Mouse (Mus musculus) midbrain, embryonic 13.5 days (tissue): Measurements from ENCODE around the gene Fam118b. TPM values are rescaled to one million over a fixed set of nuclear protein-coding genes. Genes with fewer than 3 reads are reported as not detected.

ENCODE experiments used
- ATAC-seq: fragments of 200-750 bp; cut with Nextera tagmentation; 2 replicates; pipeline ENCODE4 v1.8.0; 2017; ENCODE audit warnings: mild to moderate bottlenecking, moderate TSS enrichment, moderate library complexity
- H3K27ac ChIP-seq: fragments of 300-500 bp; sonication (generic); 2 replicates; pipeline ENCODE4 v1.5.1; 2015; ENCODE audit warnings: inconsistent platforms, mild to moderate bottlenecking, moderate library complexity
- H3K27me3 ChIP-seq: fragments of 300-500 bp; sonication (generic); 2 replicates; pipeline ENCODE4 v1.6.1; 2015; ENCODE audit warnings: mild to moderate bottlenecking, inconsistent platforms
- H3K36me3 ChIP-seq: fragments of 300-500 bp; sonication (generic); 2 replicates; pipeline ENCODE4 v1.6.1; 2015; ENCODE audit warnings: mild to moderate bottlenecking, inconsistent platforms
- H3K4me1 ChIP-seq: fragments of 300-500 bp; sonication (generic); replicated peaks from 2 replicates; pipeline ENCODE4 v1.6.1; 2015; ENCODE audit warnings: inconsistent platforms
- H3K4me2 ChIP-seq: fragments of 300-500 bp; sonication (generic); replicated peaks from 2 replicates; pipeline ENCODE4 v1.6.1; 2015; ENCODE audit warnings: moderate library complexity, mild to moderate bottlenecking, inconsistent platforms
- H3K4me3 ChIP-seq: fragments of 300-500 bp; sonication (generic); replicated peaks from 2 replicates; pipeline ENCODE4 v1.5.1; 2015; ENCODE audit warnings: mild to moderate bottlenecking, inconsistent platforms
- H3K9ac ChIP-seq: fragments of 300-500 bp; sonication (generic); replicated peaks from 2 replicates; pipeline ENCODE4 v1.6.1; 2015; ENCODE audit warnings: mild to moderate bottlenecking, inconsistent platforms
- H3K9me3 ChIP-seq: fragments of 300-500 bp; sonication (generic); 2 replicates; pipeline ENCODE4 v1.6.1; 2016; ENCODE audit warnings: mild to moderate bottlenecking, inconsistent platforms
- WGBS: fragments of 180-500 bp; shearing (Covaris S2); methylation state at CpG from one replicate; pipeline ENCODE4 v1.1.7; 2015; 5-methylcytosine and 5-hydroxymethylcytosine counted together
- polyA plus RNA-seq: library from polyadenylated mRNA; unstranded; fragments of >200 nt; fragmentation: Nextera tagmentation; extraction: Ambion mirVana; gene quantifications from 2 replicates; pipeline ENCODE4 v1.2.1, GENCODE M21; 2015

Fam118b gene
- polyA plus RNA-seq: 83.1 and 86.8 TPM in 2 replicates

GRCm38 (mm10) chr9:35267146-35267975, at the start of gene Fam118b, which contains the start of gene Rpusd4:
Gene Fam118b (minus strand): TSS chr9:35267805.
Gene Rpusd4 (plus strand): TSS chr9:35267865.
- peaks cover 18% of the 10 kb centered on the region for H3K36me3 ChIP-seq
- H3K27me3 ChIP-seq: no peaks in the 10 kb centered on the region
- peak within 1 kb of the TSS; percentile 88 for H3K27ac ChIP-seq
- ATAC-seq: peak; percentile 97
- no peaks in the 10 kb centered on the region for H3K9me3 ChIP-seq
- WGBS: under 1% methylated on average over 61 of the region's 62 CpGs
- peak within 1 kb of the TSS; percentile 79 for H3K4me3 ChIP-seq
- H3K4me1 ChIP-seq: peaks cover 25% of the 10 kb centered on the region
- H3K4me2 ChIP-seq: peak within 1 kb of the TSS; percentile 80
- peak within 1 kb of the TSS; percentile 88 for H3K9ac ChIP-seq

DNA sequence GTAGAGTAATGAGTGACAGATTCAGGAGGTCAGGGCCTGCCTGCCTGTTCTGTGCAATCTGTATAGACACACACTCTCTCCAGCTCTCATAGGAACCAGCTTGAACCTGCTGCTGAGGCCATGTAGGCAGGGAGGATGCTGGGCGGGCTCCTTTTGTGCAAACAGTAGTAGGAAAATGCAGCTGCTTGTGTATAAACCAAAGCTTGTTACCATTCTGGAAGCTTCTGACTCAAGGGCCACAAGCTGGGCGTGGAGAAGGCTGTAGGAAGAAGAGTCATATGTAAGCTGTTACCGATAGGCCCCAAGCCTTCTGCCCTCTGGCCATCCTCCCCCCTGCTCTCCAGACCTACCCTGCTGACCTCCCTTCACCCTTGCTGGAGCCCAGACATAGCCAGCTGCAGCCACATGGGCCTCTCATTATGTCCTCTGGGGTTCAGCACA, 49.2 kb upstream of the Fam118b start:
- Histone ChIP-seq H3K27me3 (peaks cover 54% of the 10 kb centered on the region), H3K4me3 (no peak overlapping the region), H3K9ac (no peak overlapping the region), H3K9me3 (no peaks in the 10 kb centered on the region), H3K36me3 (no peaks in the 10 kb centered on the region), H3K27ac (no peak overlapping the region), H3K4me2 (no peak overlapping the region), H3K4me1 (peaks cover 32% of the 10 kb centered on the region)
- WGBS: 81% methylated on average over 3 of the region's 3 CpGs
- ATAC-seq: no peak

DNA sequence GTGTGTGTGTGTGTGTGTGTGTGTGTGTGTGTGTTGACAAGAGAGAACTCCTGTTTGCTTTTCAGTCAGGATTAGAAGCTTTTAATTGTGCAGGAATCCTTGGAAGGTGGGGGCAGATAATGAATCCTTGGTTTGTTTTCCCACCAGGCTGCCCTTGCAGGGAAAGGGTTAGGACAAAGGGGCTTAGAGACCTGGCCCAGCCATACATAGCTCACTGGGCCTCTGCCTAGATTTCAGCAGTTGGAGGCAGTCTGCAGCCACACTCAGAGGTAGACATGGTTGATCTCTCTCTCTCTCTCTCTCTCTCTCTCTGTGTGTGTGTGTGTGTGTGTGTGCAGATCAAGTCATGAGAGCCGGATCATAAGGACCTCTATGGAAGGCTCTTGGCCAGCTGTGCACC, 46.6 kb upstream of the Fam118b start:
- Histone ChIP-seq H3K9me3 (no peaks in the 10 kb centered on the region), H3K27me3 (peaks cover 39% of the 10 kb centered on the region), H3K4me3 (no peak overlapping the region), H3K9ac (no peak overlapping the region), H3K36me3 (no peaks in the 10 kb centered on the region), H3K4me2 (no peak overlapping the region), H3K27ac (no peak overlapping the region), H3K4me1 (peaks cover 32% of the 10 kb centered on the region)
- ATAC-seq: no peak
- WGBS: 36% methylated on average over 1 of the region's 1 CpGs

DNA sequence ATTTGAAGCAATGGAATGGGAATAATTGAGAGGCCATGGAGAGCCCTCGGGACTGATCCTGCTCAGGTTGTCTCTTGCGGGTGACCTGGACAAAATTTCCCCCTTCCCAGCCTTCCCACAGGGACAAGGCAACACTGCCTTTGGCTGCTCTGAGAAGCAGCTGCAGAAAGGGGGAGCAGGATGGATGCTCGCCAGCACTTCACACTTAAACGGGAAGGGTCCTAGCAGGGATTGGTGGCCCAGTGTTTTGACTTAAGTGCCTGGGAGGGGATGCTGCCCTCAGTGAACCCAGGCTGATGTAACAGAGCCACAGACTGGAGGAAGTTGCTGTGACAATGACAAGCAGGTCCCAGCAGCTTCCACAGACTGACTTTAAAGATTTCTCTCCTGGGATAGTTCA, 46.0 kb upstream of the Fam118b start:
- Histone ChIP-seq H3K4me2 (no peak overlapping the region), H3K36me3 (no peaks in the 10 kb centered on the region), H3K4me1 (peaks cover 25% of the 10 kb centered on the region), H3K4me3 (no peak overlapping the region), H3K9me3 (no peaks in the 10 kb centered on the region), H3K9ac (no peak overlapping the region), H3K27ac (no peak overlapping the region), H3K27me3 (peaks cover 34% of the 10 kb centered on the region)
- WGBS: 29% methylated on average over 4 of the region's 4 CpGs
- no peak for ATAC-seq

DNA sequence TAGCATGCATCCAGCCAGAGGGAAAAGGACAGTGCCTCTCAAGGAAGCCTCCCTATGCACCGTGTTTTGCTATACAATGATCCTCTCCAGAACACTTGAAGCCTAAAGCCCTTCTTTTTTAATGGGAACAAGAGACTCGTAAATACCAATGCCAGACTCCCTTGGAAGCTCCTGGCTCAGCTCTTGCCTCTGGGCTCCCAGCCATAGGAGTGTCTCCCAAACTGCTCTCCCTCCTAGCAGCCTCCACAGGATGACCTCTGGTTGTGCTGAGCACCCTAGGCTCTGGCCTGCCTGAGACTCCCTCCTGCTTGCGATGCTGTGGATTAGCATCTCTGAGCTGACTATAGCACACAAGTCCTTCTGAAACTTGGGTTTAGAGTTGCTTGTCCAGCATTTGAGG, 44.9 kb upstream of the Fam118b start:
- WGBS: 62% methylated on average over 3 of the region's 3 CpGs

DNA sequence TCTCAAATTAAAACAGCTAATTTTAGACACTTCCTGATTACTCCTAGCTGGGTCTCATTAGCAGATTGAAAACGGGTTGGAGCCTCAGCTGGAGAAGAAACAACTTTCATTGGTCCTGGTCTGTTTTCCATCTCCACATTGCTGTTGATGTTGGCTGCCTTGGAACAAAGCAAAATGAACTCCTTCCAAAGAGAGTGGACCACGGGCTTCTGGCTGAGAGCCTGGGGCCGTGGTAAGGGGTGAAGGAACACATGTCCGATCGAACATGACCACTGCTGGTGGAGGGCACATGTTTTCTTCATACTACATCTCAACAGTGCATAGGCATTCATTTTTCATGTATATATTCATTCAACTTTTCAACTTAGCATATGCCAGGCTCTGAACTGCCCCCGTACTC, 42.8 kb upstream of the Fam118b start:
- no peaks in the 10 kb centered on the region for H3K9me3 ChIP-seq
- 83% methylated on average over 6 of the region's 6 CpGs for WGBS
- no peak for ATAC-seq
- no peak overlapping the region for H3K4me3 ChIP-seq
- H3K4me1 ChIP-seq: 0 out of 2 replicates have a peak, but pooled peaks cover 6% of the 10 kb centered on the region
- H3K4me2 ChIP-seq: no peak overlapping the region
- H3K27me3 ChIP-seq: peaks cover 13% of the 10 kb centered on the region; the same call in 1 of the 2 replicates
- H3K27ac ChIP-seq: no peak overlapping the region
- no peaks in the 10 kb centered on the region for H3K36me3 ChIP-seq
- H3K9ac ChIP-seq: no peak overlapping the region

More for the DNA sequence above, 44.9 kb upstream of the Fam118b start:
- Histone ChIP-seq H3K4me3 (no peak overlapping the region), H3K4me1 (peaks cover 17% of the 10 kb centered on the region), H3K27me3 (peaks cover 25% of the 10 kb centered on the region), H3K9me3 (no peaks in the 10 kb centered on the region), H3K4me2 (no peak overlapping the region), H3K9ac (no peak overlapping the region), H3K27ac (no peak overlapping the region), H3K36me3 (no peaks in the 10 kb centered on the region)
- no peak for ATAC-seq

DNA sequence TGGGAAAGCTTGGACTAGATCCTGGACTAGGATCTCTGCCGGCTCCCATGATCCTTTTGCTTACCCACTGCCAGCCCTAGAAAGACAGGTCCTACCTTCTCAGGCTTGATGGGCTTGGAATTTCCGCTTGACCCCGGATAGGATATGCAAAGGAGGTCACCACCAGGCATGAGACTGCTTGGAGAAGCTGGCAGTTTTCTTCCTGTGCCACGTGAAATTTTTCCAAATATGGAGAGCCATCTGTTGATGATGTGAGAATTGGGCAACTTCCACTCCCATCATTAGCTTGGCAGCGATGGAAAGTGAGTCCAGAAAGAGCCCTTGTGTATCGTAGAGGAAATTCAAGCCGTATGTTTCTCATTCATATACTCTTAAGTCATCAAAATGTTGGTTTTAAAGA, 39.9 kb upstream of the Fam118b start:
- ATAC-seq: no peak
- Histone ChIP-seq H3K9me3 (no peaks in the 10 kb centered on the region), H3K9ac (no peak overlapping the region), H3K4me3 (no peak overlapping the region), H3K36me3 (no peaks in the 10 kb centered on the region), H3K27ac (no peak overlapping the region), H3K27me3 (peaks cover 3% of the 10 kb centered on the region; the same call in 1 of the 2 replicates), H3K4me1 (no peaks in the 10 kb centered on the region), H3K4me2 (no peak overlapping the region)
- WGBS: 90% methylated on average over 7 of the region's 7 CpGs

GRCm38 (mm10) chr9:35302172-35302571, 34.6 kb upstream of the Fam118b start:
- no peaks in the 10 kb centered on the region for H3K27me3 ChIP-seq
- H3K36me3 ChIP-seq: no peaks in the 10 kb centered on the region
- no peak overlapping the region for H3K9ac ChIP-seq
- H3K4me3 ChIP-seq: no peak overlapping the region
- no peaks in the 10 kb centered on the region for H3K9me3 ChIP-seq
- no peak overlapping the region for H3K4me2 ChIP-seq
- no peak for ATAC-seq
- H3K4me1 ChIP-seq: no peaks in the 10 kb centered on the region
- 94% methylated on average over 3 of the region's 3 CpGs for WGBS
- no peak overlapping the region for H3K27ac ChIP-seq

- Histone ChIP-seq H3K27me3 (peaks cover 4% of the 10 kb centered on the region; the same call in 1 of the 2 replicates), H3K9ac (no peak overlapping the region), H3K36me3 (no peaks in the 10 kb centered on the region), H3K4me2 (no peak overlapping the region), H3K9me3 (peaks cover 4% of the 10 kb centered on the region; the same call in 1 of the 2 replicates), H3K4me3 (no peak overlapping the region), H3K27ac (no peak overlapping the region), H3K4me1 (no peaks in the 10 kb centered on the region)
- no peak for ATAC-seq
Observed at GRCm38 (mm10) chr9:35297791-35298190, 30.2 kb upstream of the Fam118b start.

- H3K27ac ChIP-seq: no peak overlapping the region
- H3K36me3 ChIP-seq: no peaks in the 10 kb centered on the region
- no peaks in the 10 kb centered on the region for H3K4me1 ChIP-seq
- no peak overlapping the region for H3K9ac ChIP-seq
- ATAC-seq: no peak
- WGBS: 84% methylated on average over 5 of the region's 5 CpGs
- peaks cover 25% of the 10 kb centered on the region for H3K27me3 ChIP-seq
- no peak overlapping the region for H3K4me2 ChIP-seq
- peaks cover 4% of the 10 kb centered on the region; the same call in 1 of the 2 replicates for H3K9me3 ChIP-seq
- H3K4me3 ChIP-seq: no peak overlapping the region
Observed at GRCm38 (mm10) chr9:35293465-35293864, 25.9 kb upstream of the Fam118b start.

DNA sequence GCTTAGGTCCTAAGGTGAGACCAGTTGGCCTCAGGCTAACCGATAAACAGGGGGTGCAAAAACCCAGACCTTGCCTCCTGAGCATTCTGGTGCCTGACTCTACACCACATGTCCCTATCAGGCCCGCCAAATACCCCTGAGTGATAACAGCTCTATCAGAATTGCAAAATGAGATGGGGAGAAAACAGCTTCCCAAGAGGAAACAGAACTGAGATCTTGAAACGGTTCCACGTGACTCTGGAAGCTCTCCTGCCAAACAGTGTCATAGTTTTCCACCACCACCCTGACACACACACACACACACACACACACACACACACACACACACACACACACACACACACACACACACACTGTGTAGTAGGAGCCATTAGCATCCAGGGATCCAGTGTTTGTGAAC, 23.3 kb upstream of the Fam118b start:
- H3K27me3 ChIP-seq: peaks cover 48% of the 10 kb centered on the region
- WGBS: 80% methylated on average over 4 of the region's 4 CpGs
- no peaks in the 10 kb centered on the region for H3K36me3 ChIP-seq
- H3K4me2 ChIP-seq: no peak overlapping the region
- no peaks in the 10 kb centered on the region for H3K4me1 ChIP-seq
- H3K9ac ChIP-seq: no peak overlapping the region
- no peak overlapping the region for H3K4me3 ChIP-seq
- H3K27ac ChIP-seq: no peak overlapping the region
- ATAC-seq: no peak
- no peaks in the 10 kb centered on the region for H3K9me3 ChIP-seq

GRCm38 (mm10) chr9:35290417-35290816, 22.8 kb upstream of the Fam118b start:
- 91% methylated on average over 3 of the region's 3 CpGs for WGBS
- H3K9me3 ChIP-seq: no peaks in the 10 kb centered on the region
- ATAC-seq: no peak
- no peak overlapping the region for H3K9ac ChIP-seq
- no peak overlapping the region for H3K27ac ChIP-seq
- H3K36me3 ChIP-seq: no peaks in the 10 kb centered on the region
- H3K27me3 ChIP-seq: peaks cover 50% of the 10 kb centered on the region
- no peaks in the 10 kb centered on the region for H3K4me1 ChIP-seq
- H3K4me2 ChIP-seq: no peak overlapping the region
- no peak overlapping the region for H3K4me3 ChIP-seq
